Mouse (Mus musculus) lung, postnatal 14 days (tissue): ENCODE data around the gene Fbf1.
"Not testable (repeated sequence)": the region's sequence is repeated elsewhere in the genome, so short reads cannot be mapped to it uniquely, and the experiment has no call there.

Experiments
- DNase-seq: peaks from one replicate; pipeline ENCODE4 v3.0.0; 2021

The Fbf1 gene

DNA sequence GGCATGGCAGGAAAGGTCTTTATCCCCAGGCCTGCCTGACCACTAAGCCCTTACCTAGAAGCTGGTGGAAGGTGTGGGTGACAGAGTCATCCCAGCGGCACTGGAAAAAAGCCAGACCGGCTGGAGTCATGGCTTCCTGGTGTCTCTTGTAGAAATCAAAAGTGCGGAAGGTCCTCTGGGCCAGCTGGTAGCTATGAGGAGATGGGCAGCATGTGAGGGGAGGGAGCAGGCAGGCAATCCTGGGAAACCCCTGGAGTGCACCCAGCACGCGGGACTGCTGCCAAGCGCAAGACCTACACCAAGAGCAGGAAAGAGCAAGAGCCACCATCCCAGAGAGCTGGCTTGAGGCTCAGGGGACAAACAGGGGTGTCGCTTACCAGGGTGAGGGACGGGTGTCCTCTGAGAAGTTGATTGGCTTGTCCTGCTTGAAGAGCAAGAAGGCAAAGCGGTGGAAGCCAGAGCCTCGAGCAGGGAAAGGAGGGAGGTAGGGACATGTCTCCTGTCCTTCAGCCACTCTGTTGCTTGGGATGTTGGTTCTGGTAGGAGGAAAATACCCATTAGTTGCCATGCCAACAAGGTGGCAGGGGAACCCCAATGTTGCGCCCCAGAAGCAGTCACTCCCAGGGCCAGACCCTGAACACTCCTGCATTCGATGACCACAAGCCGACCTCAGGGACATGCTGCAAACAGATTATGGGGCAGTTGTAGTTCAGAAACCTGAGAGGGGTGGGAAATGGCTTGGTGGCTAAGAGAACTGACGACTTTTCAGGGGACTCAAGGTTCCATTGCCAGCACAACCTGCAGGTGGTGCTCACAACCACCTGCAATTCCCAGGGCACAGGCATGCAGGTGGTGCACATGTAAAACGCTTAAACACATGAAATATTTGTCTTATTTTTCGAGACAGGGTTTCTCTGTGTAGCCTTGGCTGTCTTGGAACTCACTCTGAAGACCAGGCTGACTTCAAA is 35.3 kb downstream of the Fbf1 start:
- no peak for DNase-seq

DNA sequence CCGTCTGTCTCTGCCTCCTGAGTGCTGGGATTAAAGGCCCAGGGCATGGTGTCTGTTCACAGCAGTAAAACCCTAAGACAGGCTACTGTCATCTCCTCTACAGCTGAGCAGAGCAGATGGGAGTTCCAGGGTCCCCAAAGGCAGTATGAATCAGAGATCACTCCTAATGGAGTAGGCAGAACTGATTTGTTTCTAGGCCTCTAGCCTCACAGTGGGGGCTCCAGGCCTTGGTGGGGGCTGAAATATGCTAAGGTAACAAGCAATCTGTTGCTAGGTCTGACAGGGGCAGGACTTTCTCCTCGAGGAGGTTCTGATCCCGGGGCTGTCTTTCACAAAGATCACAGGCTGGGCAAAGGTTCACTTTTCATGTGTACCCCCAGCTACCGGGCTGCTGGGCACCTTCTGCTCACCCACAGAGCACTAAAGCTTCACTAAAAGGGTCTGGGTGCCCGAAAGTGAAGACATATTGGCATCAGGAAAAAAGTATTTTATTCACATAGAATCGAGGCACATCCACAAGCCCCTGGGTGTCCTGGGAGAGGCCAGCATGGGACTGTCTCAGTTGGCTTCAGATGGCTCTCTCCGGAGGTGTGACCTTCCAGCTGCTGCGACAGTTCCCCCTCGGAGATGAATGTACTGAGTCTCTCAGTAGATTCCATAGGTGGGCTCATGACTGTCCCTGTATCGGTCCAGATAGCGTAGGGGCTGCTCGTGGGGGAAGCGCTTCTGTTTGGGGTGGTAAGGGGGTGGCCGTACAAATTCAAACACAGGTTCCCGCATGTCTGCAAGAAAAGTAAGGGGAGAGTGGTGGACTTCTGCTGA is 36.4 kb downstream of the Fbf1 start:
- no peak for DNase-seq

DNA sequence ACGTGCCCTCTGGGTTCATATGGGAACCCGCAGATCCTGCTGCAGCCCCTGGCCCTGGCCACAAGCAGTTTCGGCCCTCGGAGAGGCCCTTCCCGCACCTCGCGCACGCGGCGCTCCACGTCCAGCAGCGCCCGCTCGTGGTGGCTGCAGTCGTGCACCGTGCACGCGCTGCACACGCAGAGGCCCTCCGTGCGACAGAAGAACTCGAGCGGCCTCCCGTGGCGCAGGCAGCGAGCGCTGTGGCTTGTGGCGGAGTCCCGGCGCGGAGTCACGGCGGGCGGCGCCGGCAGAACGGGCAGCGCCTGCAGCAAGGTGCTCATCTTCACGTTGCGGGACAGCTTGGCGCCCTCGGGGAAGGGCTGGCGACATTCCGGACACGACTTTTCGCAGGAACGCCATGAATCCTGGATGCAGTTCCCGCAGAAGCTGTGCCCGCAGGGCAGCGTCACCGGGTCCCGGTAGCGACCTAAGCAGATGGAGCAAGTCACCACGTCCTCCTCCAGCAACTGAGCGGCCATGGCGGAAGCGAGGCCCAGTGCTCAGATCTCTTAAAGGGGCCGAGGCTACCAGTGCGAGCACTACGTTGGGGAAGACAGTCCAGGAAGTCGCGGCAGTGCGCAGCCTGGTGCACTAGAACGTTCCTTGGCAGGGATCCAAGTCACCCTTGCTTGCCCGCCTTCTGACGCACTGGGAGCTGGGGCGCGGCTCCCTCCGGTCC is 37.3 kb downstream of the Fbf1 start, which contains the start of gene Trim65:
TSS of gene Trim65 (minus strand) at position 641 of the 718 bp plus-strand sequence.
- DNase-seq, result peak; percentile 93

DNA sequence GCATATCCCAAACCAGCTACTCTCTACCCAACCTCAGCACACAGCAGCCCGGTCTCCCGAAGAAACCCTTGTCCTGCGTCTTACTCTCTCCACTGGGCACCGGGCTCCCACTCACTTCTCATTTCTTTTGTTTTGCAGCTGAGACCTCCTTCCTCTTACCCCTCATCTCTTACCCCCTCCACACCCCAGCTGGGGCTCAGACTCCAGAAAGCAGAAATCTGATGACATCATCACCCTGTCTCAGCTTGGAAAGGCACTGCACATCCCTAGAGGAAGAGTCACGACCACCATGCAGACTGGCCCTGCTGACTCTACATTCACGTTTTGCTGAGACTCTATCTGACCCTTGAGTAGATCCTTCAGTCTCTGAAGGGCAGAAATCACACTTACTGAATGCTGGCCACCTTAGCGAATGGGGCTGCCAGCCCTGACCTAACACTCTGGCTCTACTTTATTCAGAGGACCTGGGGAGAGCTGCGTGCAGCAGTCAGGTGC is 37.9 kb downstream of the Fbf1 start:
- no peak for DNase-seq

DNA sequence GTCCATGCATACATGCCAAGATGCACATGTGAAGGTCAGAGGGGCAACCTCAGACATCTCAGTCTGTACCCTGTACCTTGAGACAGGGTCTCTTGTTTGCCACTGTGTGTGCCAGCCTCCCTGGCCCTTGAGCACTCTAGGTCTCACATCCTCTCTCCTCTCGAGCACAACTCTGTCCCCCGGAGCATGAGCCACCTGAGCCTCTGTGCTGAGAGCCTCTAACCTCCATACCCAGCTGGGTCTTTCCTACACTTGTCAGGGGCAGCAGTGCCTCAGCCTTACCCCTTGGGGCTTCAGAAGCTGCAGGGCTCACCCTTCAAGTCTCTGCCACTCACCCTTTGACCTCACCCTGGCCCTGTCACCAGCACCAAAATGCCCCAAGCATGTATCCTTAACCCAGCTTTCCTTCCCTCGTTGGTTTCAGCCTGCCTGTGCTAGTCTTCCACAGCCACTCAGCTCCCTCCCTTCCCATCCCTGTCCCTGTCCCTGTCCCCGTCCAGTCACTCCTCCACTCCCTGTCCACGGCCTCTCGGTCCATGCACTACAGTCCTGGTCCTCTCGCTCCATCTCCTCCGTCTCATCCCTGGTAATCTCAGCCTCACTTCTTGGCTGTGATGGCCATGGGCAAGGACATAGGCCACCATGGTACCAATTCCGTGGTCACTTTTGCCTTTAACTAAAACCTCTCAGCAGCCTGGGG is 38.7 kb downstream of the Fbf1 start:
- no peak for DNase-seq

DNA sequence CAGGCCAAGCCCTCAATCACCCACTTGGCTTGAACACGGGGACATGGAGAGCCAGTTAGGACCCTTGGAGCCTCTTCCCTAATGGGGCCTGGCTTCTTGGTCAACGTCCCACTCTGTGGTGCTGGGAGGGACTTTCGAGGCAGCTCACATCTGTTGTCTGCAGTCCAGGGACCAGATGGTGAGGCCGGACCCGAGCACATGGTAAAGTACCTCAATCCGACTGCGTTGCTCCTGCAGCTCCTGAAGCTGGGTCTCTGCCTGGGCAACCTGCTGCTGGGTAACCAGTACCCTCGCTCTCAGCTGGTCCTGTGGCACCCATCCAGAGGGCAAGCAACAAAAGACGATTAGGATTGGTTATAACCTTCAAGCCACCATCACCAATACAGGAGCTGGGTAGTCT is 40.0 kb downstream of the Fbf1 start:
- no peak for DNase-seq

DNA sequence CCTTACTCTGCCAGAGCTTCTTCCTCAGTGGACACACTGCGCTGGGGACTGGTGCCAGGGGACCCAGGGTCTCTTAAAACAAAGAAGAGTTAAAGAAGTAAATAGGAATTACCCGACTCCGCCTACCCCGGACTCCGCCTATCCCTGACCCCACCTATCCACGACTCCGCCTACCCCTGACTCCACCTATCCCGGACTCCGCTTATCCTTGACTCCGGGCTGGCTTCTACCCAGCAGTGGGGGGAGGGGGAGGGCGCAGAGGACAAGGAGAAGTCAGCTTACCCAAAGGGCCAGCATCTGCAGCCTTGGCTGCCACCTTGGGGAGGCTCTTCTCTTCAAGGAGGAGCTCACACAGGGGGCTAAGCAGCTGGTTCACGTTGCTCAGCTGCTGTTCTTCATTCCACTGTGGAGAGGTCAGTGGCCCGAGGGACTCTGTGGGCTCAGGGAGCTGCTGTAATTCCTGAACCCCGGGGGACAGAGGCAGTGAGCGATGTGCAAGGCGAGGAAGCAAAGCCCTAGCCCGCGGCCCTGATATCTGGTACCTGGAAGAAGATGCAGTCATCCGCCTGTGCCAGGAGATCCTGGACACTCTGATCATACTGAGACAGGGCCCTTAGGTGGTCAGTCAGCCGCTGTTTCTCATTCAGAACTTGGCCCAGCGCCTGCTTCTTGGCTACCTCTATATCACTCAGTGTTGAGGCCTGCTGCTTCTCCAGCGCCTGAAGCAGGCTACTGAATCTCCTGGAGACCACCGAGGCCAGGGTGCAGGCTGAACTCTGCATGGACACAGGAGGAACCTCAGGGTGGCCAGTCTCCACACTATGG is 40.6 kb downstream of the Fbf1 start, which contains the start of gene Trim47:
TSS of gene Trim47 (minus strand) at position 55 of the 825 bp plus-strand sequence.
- DNase-seq, result peak; percentile 85

DNA sequence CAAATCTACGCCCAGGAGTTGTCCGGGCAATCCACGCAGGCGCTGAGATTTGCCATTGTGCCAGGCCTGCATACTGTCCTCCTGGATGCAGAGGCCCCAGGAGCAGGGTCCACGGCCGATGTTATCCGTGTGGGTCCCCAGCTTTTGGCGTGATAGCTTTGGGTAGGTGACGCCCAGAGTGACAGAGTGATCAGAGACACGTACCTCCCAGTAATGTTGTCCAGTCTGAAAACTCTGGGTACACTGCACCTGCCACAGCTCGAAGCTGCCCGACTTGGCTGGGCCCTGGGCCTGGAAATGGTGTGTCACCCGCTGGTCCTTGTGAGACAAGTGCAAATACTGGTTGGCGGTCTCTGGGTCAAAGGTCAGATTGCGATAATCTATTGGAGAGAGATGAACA is 41.7 kb downstream of the Fbf1 start:
- DNase-seq, result no peak

DNA sequence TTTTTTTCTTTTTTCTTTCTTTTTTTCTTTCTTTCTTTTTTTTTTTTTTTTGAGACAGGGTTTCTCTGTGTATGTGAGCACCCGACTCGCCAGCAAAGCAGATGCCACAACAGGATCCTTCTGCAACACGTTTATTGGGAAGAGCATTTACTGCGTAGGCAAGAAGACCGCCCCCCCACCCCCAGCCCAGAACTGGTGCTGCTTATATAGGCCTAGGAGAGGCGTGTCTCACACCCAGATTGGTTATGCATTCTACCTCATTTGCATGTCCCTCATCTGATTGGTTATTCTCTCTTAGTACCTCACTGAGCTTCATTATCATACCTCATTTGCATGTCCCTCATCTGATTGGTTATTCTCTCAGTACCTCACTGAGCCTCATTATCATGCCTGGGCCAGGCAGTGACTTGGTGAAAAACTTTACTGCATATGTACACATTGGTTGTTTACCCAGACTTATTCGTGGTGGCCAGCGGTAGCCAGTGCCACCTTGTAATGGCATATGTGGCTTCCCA is 46.2 kb downstream of the Fbf1 start:
- not testable (repeated sequence) for DNase-seq

DNA sequence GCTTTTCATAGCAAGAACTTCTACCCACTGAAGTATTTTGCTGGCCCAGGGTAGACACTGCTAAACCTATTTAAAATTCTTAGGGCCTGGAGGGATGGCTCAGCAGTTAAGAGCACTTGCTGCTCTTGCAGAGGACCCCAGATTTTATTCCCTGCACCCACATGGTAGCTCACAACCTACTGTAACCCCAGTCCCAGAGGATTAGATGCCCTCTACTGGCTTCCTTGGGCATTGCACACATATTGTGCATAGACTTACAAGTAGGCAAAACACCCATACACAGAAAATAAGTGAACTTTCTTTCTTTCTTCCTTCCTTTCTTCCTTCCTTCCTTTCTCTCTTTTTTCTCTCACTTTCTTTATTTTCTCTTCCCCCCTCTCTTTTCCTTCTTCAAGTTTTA is 50.1 kb downstream of the Fbf1 start:
- DNase-seq, result no peak

DNA sequence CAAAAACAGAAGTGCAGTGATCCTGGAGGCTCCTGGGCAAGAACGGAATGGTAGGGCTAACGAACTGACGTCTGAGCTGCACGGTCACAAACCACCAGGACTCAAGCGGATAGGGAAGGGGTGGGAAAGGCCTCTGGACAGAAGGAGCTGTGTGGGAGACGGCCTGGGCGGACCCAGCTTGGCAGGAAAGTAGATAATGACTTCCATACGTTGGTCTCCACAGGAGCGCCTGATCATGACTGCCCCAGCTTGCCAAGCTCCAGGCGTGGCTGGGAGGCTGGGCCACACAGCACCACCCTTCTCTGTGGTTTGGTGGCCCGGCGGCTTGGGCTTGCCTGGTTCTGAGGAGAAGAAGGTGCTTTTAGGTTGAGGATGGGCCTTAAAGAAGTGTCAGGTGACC is 50.7 kb downstream of the Fbf1 start:
- no peak for DNase-seq

DNA sequence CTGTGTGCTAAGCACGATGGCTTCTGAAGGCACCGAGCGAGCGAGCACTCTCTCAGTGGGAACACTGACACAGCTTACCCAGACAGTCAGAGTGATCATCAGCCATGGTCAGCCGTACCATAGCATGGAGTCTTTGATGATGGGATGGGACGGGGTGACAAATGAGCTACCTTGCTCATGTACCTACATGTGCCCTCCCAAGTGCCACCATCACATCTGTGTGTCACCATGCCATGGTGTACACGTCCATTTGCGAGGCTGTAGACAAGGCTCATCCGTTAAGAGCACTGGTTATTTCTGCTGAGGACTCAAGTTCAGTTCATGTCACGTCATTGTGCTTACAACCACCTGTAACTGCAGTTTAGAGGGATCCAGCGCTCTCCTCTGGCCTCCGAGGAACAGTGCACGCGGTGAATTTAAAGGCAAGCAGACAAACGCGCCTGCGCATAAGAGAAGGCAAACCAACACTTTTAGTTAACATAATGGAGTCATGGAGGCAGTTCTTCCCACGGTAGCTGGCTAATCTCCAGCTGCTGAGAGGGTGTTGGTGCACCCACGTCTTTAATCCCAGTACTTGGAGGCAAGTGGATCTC is 56.3 kb downstream of the Fbf1 start:
- DNase-seq, result no peak

DNA sequence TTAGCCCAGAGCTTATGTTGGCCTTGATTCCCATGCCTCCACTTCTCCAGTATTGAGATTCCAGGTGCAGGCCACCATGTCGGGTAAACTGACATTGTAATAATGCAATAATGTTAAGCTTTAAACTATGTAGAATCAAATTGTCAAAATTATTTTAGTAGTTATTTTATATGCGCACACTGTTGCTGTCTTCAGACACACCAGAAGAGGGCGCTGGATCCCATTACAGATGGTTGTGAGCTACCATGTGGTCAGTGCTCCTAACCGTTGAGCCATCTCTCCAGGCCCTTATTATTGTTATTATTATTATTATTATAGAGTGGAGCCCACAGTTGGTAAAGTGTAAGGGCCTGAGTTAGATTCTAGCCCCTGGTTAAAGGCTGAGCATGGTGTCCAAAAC is 56.9 kb downstream of the Fbf1 start:
- no peak for DNase-seq

DNA sequence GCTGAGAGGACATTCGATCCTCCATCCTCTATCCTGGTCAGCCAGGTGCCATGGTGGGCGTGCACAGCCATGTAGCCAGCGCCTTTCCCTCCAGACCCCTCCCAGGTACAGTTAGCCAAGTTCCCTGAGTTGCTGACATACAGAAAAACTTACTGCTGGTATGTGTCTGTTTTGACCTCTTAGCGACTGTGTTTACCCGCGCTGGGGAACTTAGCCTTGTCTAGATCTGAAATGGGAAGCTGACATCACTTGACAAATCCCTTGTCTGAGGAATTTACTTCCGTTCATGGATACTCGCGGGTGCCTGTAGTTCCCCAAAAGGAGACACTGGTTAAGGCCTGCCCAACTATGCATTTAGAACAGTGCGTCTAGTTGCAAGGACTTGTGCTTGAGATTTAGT is 57.4 kb downstream of the Fbf1 start:
- DNase-seq, result no peak

DNA sequence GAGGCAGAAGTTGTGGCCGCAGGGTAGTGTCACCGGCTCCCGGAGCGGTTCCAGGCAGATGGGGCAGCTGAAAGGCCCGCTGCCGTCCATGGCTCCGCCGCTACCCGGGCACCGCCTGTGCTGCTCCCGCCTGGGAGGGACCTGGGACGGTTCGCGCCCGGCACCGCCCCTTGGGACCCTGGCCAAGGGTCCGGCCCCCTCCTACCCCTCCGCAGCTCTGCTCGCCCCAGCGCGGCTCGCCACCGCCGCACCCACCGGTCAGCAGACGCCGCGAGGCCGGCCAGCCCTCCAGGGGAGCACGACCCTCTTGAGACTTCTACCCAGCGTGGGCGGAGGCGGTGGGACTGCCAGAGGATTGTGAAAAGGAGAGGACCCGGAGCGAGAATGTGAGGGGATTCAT is 57.8 kb downstream of the Fbf1 start:
- DNase-seq, result peak; percentile 83

DNA sequence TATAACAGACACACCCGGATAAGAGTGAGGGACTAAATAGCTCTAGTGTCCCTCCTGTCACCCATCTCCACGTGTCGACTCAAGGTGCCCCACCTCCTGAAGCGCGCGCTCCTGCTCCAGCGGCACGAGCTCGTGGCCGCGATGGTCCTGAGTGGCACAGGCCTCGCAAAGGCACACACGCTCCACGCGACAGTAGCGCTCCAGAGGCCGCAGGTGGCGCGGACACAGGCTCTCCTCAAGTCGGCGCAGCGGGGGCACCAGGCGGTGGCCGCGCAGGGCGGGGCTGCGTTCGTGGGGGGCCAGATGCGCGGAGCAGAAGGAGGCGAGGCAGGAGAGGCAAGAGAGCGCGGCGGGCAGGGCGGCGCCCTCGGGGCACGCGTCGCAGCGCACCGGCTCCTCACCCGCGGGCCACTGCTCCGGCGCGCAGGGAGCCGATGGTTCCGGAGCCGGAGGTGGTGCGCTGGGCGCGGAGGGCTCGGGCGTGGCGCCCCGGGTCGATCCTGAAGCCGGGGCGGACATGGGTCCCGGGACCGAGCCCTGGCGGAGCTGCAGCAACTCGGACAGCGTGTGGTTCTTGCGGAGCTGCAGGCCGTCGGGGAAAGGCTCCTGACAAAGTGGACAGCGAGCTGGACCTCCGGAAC is 58.4 kb downstream of the Fbf1 start:
- no peak for DNase-seq

DNA sequence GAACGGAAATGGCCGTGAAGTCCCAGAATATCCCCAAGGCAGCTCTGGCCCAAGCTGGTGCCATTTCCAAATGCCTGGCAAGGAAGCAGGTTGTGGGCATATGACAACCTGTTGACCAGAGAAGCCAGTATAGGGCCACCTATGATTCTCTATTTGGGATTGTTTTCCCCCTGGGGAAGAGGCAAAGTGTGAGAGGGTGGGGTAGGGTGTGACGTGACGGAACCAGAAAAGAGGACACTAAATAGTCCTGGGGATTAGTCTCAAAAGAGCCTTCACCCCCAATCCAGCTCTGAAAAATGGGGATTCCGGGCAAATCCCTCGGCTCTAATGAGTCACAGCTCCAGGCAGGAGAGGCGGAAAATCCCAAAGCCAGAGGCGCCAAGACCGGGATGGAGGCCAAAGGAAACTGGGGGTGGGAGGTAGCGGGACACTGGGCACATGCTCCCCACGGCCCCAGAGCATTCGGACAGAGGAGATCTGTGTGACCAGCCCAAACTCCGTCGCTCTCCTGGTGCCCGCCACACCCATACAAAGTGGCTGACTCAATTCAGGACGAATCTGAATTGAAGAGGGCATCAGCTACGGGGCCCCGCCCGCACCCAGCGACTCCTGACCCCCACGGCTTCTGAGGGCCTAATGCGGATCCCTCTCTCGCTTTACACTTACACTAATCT is 59.4 kb downstream of the Fbf1 start:
- peak; percentile 72 for DNase-seq

DNA sequence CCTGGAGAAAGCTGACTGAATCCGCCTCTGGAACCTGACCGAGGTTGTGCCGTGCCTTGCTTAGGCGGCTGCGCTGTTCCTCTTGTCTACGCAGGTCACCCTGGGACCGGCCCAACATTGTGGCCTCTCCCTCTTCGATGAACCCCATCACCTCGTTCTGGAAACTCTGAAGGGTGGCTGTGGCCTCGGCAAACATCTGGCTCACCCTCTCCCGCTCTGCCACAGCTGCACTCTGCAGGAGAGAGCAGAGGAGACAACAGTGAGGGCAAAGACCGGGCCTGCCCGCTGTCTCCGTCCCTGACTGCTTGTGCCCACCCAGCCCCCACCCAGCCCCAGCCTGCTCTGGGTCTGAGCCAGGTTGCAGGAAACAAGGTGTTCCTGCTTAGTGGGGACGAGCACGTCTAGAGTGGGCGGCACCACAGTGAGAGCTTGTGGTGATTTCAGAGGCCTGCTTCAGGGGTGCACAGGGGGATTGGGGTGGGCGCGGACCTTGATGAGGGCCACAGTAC is 60.1 kb downstream of the Fbf1 start:
- DNase-seq, result no peak
